Mouse (Mus musculus): ENCODE measurements around the gene Anxa4.

Anxa4 gene

GRCm38 (mm10) chr6:86733183-86733876 is 60.1 kb downstream of the Anxa4 start, which contains the start of gene Gmcl1:
Gene Gmcl1, minus strand, starts transcription at chr6:86733383.
- H3K27me3 ChIP-seq (ENCODE audit: insufficient read depth, low read length) = no peaks in the 10 kb centered on the region
- no peaks in the 10 kb centered on the region for H3K9me3 ChIP-seq (ENCODE audit: low read length)
- H3K4me1 ChIP-seq (replicated peaks; ENCODE audit: low read depth, low read length) = peaks cover 22% of the 10 kb centered on the region
- H3K4me3 ChIP-seq (replicated peaks; ENCODE audit: low read length) = peak within 1 kb of the TSS; percentile 98
- H3K36me3 ChIP-seq (ENCODE audit: insufficient read depth, low read length) = no peaks in the 10 kb centered on the region
- no peak for TF ChIP-seq CTCF (conservative IDR thresholded peaks at IDR 0.05; ENCODE audit: low read length)
- TF ChIP-seq POU5F1 (IDR thresholded peaks at IDR 0.05; ENCODE audit: borderline replicate concordance, low read length) = no peak
- TF ChIP-seq NANOG (IDR thresholded peaks at IDR 0.05; ENCODE audit: borderline replicate concordance, low read length) = no peak

- Histone ChIP-seq H3K36me3 (ENCODE audit: insufficient read depth, low read length) (0 out of 2 replicates have a peak, but pooled peaks cover under 1% of the 10 kb centered on the region), H3K9me3 (ENCODE audit: low read length) (no peaks in the 10 kb centered on the region), H3K27me3 (ENCODE audit: insufficient read depth, low read length) (no peaks in the 10 kb centered on the region), H3K4me3 (replicated peaks; ENCODE audit: low read length) (peak overlapping the region; percentile 98), H3K4me1 (replicated peaks; ENCODE audit: low read depth, low read length) (peaks cover 22% of the 10 kb centered on the region)
- TF ChIP-seq POU5F1 (IDR thresholded peaks at IDR 0.05; ENCODE audit: borderline replicate concordance, low read length) (no peak), NANOG (IDR thresholded peaks at IDR 0.05; ENCODE audit: borderline replicate concordance, low read length) (no peak), CTCF (conservative IDR thresholded peaks at IDR 0.05; ENCODE audit: low read length) (no peak)
These were observed 60.9 kb downstream of the Anxa4 start for GRCm38 (mm10) chr6:86732276-86733173.

GRCm38 (mm10) chr6:86728711-86729110 is 64.7 kb downstream of the Anxa4 start:
- Histone ChIP-seq H3K27me3 (ENCODE audit: insufficient read depth, low read length) (no peaks in the 10 kb centered on the region), H3K9me3 (ENCODE audit: low read length) (no peaks in the 10 kb centered on the region), H3K36me3 (ENCODE audit: insufficient read depth, low read length) (peaks cover 15% of the 10 kb centered on the region), H3K4me1 (replicated peaks; ENCODE audit: low read depth, low read length) (peaks cover 15% of the 10 kb centered on the region), H3K4me3 (replicated peaks; ENCODE audit: low read length) (no peak overlapping the region)
- no peak for TF ChIP-seq NANOG (IDR thresholded peaks at IDR 0.05; ENCODE audit: borderline replicate concordance, low read length)

DNA sequence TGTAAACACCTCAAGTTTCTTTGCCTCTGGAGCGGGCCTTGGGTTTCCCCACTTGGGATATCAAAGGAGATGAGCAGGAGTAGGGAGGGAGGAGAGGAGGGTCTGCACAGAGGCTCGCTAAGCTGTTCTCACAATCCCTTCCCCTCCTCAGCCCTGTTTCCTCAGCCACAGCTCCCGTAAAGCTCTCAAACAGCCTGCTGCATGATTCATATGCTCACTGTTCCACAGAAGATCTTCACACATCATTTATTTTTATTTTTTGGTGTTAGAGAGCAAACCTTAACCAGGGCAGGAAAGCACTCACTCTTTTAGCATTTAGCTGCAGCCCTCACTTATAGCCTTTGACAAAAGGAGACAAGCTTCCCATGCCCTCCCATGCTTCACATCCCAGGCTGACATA is 71.4 kb downstream of the Anxa4 start:
- TF ChIP-seq POU5F1 (IDR thresholded peaks at IDR 0.05; ENCODE audit: borderline replicate concordance, low read length) (no peak), CTCF (conservative IDR thresholded peaks at IDR 0.05; ENCODE audit: low read length) (no peak), NANOG (IDR thresholded peaks at IDR 0.05; ENCODE audit: borderline replicate concordance, low read length) (no peak)
- H3K4me3 ChIP-seq (replicated peaks; ENCODE audit: low read length) = no peak overlapping the region

DNA sequence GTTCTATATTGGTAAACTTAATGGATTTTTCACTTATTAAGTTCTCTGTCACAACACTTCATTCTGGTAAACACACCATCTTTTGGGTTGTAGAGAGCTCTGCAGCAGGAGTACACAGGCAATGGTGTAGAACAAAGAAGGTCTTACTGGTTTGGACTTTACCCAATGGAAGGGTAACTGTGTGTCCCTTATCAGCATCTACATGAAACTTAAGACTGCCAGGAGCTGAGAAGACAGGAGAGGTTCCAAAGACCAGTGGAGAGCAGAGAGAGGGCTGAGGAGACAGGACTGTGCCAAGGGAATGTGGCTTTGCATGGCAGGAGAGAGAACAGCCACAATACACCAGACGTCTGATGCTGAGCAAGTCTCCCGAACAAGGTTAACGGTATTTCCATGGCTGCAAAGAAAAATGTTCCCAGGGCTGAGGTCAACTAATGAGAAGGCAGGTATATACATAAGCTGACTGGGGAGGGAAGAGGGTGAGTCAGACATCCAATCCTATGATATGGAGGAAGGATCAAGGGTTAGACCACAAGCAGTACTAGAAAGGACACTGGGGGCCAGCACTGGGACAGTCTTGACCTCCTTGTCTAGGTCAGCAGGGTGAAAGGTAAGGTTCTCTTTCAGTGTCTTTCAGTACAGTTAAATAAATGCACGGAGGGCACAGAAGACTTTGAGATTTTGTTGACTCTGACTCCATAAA is 85.2 kb downstream of the Anxa4 start:
- Histone ChIP-seq H3K36me3 (ENCODE audit: insufficient read depth, low read length) (peaks cover 76% of the 10 kb centered on the region), H3K9me3 (ENCODE audit: low read length) (no peaks in the 10 kb centered on the region), H3K4me1 (replicated peaks; ENCODE audit: low read depth, low read length) (no peaks in the 10 kb centered on the region), H3K4me3 (replicated peaks; ENCODE audit: low read length) (no peak overlapping the region), H3K27me3 (ENCODE audit: insufficient read depth, low read length) (no peaks in the 10 kb centered on the region)
- TF ChIP-seq POU5F1 (IDR thresholded peaks at IDR 0.05; ENCODE audit: borderline replicate concordance, low read length) (no peak), CTCF (conservative IDR thresholded peaks at IDR 0.05; ENCODE audit: low read length) (no peak), NANOG (IDR thresholded peaks at IDR 0.05; ENCODE audit: borderline replicate concordance, low read length) (no peak)

More for the DNA sequence above, 71.4 kb downstream of the Anxa4 start:
- H3K4me1 ChIP-seq (replicated peaks; ENCODE audit: low read depth, low read length) = no peaks in the 10 kb centered on the region
- peaks cover 46% of the 10 kb centered on the region for H3K36me3 ChIP-seq (ENCODE audit: insufficient read depth, low read length)
- no peaks in the 10 kb centered on the region for H3K9me3 ChIP-seq (ENCODE audit: low read length)
- no peaks in the 10 kb centered on the region for H3K27me3 ChIP-seq (ENCODE audit: insufficient read depth, low read length)

GRCm38 (mm10) chr6:86702577-86702976 is 90.8 kb downstream of the Anxa4 start:
- Histone ChIP-seq H3K36me3 (ENCODE audit: insufficient read depth, low read length) (peaks cover 89% of the 10 kb centered on the region), H3K4me1 (replicated peaks; ENCODE audit: low read depth, low read length) (no peaks in the 10 kb centered on the region), H3K9me3 (ENCODE audit: low read length) (no peaks in the 10 kb centered on the region), H3K4me3 (replicated peaks; ENCODE audit: low read length) (no peak overlapping the region), H3K27me3 (ENCODE audit: insufficient read depth, low read length) (no peaks in the 10 kb centered on the region)
- TF ChIP-seq POU5F1 (IDR thresholded peaks at IDR 0.05; ENCODE audit: borderline replicate concordance, low read length) = no peak
- no peak for TF ChIP-seq NANOG (IDR thresholded peaks at IDR 0.05; ENCODE audit: borderline replicate concordance, low read length)
- TF ChIP-seq CTCF (conservative IDR thresholded peaks at IDR 0.05; ENCODE audit: low read length) = no peak

DNA sequence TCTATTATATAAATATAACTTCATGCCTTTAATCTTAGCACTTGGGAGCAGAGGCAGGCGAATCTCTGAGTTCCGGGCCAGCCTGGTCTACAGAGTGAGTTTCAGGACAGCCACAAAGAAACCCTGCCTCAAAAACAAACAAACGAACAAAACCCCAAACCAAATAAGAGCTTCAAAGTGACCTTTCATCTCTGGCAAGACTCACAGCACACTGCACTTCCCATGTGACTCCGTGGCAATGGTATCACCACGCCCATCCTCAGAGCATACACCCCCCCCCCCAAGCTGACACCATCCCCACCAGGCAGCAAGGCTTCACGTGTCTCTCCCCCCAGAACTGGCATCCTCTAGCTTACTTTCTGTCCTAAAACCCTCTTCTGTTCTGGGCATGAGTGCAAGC is 95.5 kb downstream of the Anxa4 start:
- no peaks in the 10 kb centered on the region for H3K27me3 ChIP-seq (ENCODE audit: insufficient read depth, low read length)
- no peak overlapping the region for H3K4me3 ChIP-seq (replicated peaks; ENCODE audit: low read length)
- peaks cover 88% of the 10 kb centered on the region for H3K36me3 ChIP-seq (ENCODE audit: insufficient read depth, low read length)
- H3K4me1 ChIP-seq (replicated peaks; ENCODE audit: low read depth, low read length) = no peaks in the 10 kb centered on the region
- H3K9me3 ChIP-seq (ENCODE audit: low read length) = no peaks in the 10 kb centered on the region
- no peak for TF ChIP-seq NANOG (IDR thresholded peaks at IDR 0.05; ENCODE audit: borderline replicate concordance, low read length)

DNA sequence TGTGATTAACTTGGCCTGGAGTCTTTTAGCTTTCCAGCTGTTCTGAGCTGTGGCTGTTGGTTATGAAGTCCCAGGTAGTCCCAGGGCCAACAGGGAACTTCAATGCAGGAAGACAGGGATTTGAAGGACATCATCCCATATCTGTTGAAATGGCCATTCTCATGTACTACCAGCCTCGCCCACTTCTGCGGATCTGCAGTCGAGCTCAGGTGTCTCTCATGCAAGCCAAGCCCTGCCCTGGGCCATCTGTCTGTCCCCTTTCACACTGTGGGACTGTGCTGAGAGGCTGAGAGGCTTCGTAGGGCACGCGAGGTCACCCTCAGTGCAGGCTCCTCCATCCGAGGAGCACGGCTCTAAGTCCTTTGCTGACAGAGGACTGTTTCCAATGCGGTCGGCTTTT is 97.2 kb downstream of the Anxa4 start:
- no peak for TF ChIP-seq NANOG (IDR thresholded peaks at IDR 0.05; ENCODE audit: borderline replicate concordance, low read length)
- TF ChIP-seq CTCF (conservative IDR thresholded peaks at IDR 0.05; ENCODE audit: low read length) = no peak
- no peak for TF ChIP-seq POU5F1 (IDR thresholded peaks at IDR 0.05; ENCODE audit: borderline replicate concordance, low read length)
- Histone ChIP-seq H3K36me3 (ENCODE audit: insufficient read depth, low read length) (peaks cover 84% of the 10 kb centered on the region), H3K9me3 (ENCODE audit: low read length) (no peaks in the 10 kb centered on the region), H3K27me3 (ENCODE audit: insufficient read depth, low read length) (no peaks in the 10 kb centered on the region), H3K4me3 (replicated peaks; ENCODE audit: low read length) (no peak overlapping the region), H3K4me1 (replicated peaks; ENCODE audit: low read depth, low read length) (no peaks in the 10 kb centered on the region)
